Mouse (Mus musculus) liver (tissue): Measurements from ENCODE around the gene Ube2m.

Experiments
- DNase-seq: peaks from one replicate; pipeline ENCODE4 v3.0.0-alpha.2; 2020; ENCODE audit warnings: mixed read lengths

Ube2m gene

DNA sequence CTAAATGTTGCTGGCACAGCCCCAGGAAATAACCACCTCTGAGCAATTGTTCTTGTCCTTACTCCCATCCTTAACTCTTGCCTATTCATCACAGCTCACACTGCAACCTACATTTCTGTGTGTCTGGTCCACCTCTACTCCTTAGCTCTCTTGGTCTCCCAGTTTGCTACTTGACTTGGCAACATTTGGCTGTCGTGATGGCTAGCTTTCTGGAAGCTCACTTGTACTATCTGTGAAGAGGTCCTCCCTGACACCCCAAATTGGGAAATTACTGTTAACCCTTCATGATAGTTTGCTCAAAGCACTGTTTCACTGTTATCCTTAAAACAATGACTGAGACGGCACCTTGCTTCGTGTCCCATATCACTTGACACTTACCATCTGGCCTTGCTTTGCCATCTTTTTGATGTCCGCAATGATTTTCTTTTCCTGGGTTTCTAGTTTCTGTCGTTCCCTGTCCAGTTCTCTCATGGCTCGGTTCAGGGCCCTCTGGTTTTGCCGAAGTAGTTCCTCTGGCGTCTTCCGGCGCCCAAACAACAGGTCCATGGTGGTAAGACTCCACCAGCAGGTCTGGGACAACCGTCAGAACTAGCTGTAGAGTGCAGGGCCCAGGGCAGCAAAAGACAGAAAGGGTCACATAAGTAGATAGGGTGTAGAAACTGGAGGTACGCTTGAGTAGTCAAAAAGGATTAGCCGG, 4.5 kb downstream of the Ube2m start:
- no peak for DNase-seq

DNA sequence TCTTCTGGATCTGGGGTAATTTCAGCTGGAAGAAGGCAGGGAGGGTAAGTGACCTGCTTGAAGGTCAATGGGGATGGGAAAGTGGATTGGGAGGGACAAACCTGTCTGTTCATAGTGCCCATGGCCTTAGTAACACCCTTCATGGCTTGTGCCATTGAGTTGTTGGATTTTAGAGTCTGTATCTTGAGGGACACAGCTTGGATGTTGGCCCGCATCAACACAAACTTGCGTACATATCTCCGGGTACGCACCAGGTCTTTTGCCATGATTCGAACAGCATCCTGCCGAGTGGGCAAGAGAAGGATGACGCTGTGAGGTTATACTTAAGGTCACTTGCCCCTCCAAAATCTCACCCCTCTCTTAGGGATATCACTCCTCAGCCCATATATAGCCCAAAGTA, 5.5 kb downstream of the Ube2m start:
- DNase-seq = no peak

DNA sequence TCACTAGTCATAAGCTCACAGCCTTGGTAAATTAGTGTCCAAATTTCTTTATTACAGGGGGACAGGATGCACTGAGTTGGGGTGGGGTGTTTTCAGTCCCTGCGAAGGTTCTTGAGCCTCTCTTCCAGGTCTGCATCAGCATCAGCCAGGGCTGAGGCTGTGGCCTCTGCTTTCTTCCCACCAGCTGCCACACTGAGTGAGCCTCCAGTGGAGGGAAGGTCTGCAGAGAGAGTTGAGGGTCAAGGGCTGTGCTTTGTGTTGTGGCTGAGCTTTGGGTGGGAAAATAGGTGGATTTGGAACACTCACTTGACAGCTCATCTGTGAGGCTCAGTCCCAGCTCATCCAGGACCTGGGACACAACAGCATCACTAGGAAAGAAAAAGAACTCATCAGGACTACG, 6.1 kb downstream of the Ube2m start:
- no peak for DNase-seq

DNA sequence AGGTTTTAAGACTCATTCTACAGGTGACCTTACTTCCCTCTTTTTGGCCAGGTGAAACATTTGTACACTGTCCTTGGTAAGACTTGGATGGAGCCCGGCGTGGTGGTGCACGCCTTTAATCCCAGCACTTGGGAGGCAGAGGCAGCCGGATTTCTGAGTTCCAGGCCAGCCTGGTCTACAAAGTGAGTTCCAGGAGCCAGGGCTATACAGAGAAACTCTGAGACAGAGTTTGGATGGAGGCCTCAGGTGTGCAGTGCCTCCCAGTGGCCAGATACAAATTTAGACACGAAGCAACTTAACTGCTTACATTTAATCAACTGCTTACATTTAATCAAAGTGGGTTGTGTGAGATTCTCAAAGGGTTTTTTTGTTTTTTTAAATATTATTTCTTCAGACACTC, 7.0 kb downstream of the Ube2m start:
- DNase-seq = no peak

DNA sequence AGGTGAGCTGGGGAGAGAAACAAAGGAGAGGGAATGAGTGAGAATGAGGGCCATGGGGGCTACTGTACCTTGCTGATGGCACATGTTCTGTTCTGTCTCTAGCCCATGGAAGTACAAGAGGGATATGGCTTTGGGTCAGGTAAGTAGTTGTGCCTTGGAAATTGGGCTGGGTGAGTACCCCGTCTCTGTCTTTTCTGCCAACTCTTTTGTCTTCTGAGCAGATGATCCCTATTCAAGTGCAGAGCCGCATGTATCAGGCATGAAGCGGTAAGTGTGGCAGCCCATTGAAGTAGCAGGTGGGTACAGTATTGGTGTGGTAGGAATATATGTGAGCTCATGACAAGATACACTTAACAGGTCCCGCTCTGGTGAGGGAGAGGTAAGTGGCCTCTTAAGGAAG, 9.1 kb downstream of the Ube2m start:
- DNase-seq = no peak

DNA sequence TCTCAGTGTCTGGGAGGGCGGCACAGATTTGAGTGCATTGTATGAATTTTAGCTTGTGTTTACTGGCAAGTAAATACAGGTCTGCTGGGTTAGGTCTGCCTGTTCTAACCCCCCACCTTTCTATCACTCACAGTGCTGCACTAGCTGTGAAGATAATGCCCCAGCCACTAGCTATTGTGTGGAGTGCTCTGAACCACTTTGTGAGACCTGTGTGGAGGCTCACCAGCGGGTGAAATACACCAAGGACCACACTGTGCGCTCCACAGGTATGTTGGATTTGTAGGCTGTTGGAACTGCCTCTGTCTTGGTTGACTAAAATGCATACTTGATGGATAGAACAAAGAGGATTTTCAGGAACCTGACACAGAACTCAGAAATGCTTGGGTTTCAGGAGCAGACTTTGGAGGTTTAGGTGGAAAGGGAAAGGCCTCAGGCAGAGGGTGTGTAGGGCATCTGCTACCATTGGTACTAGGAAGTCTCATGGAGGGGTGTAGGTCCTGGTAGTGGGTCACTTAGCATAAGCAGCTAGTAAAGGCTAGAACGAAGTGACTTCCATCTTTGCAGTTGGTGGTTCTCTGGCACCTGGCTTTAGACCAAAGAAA, 12.5 kb downstream of the Ube2m start:
- no peak for DNase-seq

DNA sequence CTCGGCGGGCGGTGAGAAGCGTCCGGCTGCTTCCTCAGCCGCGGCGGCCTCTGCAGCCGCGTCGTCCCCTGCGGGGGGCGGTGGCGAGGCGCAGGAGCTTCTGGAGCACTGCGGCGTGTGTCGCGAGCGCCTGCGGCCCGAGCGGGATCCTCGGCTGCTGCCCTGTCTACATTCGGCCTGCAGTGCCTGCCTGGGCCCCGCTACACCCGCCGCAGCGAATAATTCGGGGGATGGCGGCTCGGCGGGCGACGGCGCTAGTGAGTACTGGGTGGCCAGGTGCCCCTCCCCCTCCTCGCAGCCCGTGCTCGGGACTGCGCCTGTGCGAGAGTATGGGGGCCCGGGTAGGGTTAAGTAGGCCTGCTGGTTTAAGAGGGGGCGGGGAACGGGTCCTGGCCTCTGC, 13.3 kb downstream of the Ube2m start:
- peak; percentile 83 for DNase-seq

DNA sequence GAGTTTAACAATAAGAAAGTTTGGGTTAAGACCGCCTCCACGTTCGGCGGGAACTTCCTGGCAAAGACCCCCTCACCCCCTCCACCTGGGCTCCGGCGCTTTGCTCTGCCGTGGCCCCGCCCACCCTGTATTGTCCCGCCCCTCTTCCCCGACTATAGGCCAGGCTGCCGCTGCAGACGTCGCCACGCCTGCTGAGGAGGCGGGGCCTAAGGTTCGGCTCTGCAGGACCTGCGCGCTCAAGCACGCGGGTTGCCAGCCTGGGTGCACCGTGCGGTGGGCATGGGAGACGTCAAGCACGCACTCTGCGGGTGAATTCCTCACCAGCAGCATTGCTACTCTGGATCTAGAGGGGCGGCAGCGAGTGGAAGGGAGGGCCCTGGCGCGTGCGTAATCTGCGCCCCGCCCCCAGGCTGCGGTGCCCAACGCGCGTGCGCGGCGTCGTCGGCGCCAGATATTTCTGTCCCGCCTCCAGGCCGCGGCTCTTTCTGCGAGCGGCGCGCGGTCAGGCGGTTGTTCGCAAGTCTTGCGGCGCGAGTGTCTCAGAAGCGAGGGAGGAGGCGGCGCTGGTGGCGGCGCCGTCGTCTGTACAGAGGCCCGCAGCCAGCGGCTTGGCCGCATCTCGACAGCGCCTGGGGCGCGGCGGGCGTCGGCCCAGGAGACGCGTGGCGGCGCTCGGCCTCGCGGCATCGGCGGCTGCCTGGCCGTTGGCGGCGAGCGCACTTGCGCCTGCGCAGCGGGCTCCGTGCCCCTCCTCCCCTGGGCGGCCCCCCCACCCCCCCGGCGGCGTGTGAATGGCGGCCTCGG, 13.9 kb downstream of the Ube2m start:
- peak; percentile 96 for DNase-seq

DNA sequence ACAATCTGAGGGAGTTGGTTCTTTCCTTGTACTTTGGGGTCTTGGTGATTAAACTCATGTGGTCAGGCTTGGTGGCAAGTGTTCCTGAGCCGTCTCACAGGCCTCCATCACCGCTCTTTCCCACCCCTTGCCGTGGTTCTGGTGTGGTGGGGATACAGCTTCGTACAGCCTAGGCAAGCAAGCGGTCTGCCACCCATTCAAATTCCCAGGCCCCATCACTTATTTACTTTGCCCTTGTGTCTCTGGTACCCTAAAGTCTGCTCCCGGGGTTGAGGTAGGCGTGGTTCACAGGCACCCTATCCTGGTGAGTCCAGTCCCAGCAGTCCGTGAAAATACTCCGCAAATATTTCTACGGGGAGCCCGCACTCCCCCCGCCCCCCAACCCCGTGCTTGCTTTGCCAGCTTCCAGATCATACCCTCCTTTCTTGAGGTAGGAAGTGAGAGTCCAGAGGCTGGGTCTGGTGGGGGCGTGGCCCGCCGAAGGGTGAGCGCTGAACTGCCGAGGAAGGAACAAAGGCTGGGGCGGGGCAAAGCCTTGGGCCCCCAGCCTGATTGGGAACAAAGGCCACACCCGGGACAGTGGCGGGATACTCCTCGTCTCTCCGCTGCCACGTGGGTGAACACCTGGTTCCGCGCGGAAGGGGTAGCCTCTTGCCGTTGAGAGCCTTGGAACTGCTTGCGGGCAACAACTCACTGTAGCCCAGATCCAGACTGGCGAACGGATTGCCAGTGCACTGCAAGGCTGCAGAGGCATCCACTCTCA, 15.1 kb downstream of the Ube2m start:
- DNase-seq = peak; percentile 85

DNA sequence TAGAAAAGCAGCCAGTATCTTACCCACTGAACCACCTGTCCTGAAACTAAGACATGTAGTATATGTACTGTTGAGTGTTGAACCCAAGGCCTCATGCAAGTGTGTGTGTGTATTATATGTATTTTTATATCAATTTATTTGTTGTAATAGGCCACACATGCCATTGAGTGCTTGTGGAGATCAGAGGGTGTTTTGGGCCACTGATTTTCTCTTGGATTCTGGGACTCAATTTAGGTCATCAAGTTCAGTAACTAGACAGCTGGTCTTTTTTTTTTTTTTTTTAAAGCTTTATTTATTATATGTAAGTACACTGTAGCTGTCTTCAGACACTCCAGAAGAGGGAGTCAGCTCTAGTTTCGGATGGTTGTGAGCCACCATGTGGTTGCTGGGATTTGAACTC, 22.9 kb downstream of the Ube2m start:
- DNase-seq = no peak

DNA sequence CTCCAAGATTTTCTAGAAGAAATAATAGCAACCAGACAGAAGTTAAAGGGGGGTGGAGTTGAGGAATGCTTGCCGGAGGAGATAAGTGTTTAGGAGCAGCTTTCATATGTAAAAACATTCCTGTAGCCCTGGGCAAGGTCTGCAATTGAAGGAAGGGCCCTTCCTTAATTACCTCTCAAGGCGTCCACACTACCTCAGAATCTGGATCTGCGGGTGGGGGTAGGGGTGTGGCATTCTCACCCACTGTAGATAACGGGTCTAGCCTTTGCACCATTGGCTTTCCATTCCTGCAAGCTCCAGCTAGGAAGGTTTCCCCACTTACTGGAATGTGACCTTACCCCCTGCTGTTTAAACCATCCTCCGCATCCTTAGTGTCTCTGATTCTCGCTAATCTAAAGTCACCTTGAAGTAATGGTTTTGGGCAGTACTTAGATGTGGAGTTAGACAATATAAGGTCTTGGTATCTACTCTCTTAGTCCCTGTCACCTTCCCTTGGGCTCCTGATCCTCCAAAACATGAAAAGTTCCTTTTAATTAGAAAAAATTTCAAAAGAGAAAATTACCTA, 23.7 kb downstream of the Ube2m start:
- DNase-seq = no peak

DNA sequence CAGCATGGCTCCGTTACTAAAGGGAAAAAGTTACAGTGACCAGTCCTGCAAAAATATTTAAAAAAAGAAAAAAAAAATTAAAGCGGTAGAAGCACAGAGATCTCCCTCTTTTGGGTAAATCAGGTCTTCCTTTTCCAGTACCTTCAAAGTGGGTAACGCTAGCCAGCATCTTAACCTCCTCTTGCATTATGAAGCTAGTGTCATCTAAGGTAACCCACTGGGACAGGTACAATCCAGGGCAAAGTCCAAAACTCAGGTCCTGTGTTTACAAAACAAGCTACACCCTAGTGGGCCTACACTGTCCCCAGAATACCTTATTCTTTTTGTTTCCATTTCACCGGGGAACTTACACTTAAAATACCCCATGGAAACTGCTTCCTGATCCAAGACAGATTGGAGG, 24.4 kb downstream of the Ube2m start:
- no peak for DNase-seq

DNA sequence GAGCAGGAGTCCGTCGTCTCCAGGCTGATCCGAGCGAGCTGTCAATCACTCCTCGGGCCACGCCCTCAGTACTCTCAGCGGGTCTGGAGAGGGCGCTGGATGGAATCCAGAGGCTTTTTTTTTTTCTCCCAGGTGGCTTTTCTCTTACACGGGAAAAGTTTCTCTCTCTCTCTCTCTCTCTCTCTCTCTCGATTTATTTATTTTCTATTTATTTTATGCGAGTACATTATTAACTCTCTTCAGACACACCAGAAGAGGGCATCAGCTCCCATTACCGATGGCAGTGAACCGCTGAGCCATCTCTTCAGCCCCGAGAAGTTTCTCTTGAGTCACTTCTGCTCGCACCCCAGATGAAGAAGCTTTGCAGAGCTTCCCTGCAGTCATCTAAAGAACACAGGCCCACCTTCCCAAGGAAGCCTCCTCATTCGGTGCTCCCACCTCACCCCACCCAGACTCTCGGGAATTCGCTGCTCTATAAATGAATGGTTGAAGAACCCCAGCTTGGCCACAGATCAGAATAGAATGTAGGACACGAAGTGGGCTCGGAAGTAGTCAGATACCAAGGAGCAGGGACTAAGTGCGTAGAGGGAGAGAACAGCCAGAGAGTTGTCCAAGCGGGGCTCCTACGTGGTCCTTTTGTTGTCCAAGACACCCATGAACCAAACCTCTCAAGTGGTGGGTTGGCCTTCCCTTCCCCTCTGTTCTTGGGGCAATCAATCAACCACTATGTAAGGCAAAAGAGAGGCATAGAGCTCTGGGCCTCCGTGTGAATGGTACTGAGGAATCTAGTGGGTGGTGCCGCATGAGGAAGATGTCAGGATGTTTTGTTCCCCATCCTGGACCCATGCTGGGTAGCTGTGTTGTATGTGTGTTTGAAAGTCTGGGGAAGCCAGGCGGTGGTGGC, 27.8 kb downstream of the Ube2m start, which contains the start of gene Zbtb45:
Gene Zbtb45 (minus strand): TSS at position 30 of the 904 bp plus-strand sequence.
- DNase-seq = no peak

DNA sequence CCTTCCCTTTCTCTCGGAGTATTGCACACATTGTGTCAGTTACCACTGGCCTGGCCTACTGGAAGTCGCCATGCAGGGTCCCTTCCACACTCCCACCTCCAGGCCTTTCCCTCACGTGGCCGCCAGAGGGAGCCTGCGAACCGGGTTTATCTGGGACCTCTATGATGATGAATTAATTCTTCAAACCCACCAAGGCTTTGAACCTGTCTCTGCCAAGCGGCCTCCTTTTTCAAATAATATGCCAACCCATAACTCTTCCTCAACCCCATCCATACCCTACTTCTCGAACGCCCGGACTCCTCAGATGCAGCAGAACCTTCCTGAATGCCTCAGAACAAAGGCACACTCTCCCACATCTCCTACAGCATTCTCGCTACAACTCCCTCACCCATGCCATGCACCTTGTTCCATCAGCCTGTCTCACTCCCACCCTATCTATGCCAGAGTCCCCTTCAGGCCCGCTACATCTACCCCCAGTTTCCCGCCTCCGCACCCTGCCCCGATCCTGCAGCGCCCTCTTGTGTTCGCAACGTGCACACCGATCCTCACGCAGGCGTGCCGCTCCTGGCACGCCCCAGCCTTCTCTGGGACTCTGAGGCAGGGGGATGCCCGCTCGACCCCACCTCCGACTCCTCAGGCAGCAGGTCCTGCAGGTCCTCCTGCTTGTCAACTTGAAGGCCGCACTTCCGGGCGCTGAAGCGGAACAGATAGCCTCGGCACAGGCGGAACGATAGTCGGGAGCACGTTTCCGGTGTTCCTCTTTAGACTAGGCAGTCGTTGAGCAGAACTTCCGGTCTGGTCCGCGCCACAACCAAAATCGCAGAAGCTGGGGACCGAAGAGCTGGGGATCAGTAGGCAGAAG, 28.7 kb downstream of the Ube2m start:
- peak; percentile 92 for DNase-seq

DNA sequence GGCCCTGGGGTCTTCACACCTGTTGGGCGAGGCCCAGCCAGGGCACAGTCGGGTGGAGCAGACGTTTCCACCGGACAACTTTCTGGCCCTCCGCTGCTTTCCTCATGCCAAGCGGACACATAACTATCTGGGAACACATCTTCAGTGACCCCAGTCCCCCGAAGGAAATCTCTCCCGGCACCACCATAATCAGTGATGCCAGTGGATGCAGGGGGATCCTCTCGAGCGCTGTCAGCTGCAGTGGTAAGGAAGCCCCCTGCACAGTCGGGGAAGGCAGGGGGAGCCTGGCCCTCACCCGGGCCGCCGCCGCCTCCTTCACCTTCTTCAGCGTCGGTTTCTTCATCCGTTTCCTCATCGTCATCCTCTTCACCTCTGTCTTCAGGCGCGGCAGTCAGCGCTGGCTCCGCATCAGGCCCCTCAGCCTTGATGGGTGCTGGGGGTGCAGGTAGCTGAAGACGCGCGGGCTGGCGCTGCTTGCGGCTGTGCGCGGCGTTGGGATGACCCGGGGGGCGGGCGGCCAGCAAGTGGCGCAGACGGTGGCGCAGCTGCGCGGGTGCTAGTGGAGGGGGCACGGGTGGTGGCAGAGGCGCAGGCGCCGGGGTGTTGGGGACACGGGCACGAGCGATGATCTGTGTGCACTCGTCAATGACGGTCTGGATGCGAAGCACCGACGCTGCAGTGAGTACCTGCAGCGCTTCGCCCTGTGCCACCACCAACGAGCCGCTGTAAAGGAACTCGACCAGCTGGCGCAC, 30.6 kb downstream of the Ube2m start:
- DNase-seq = no peak

DNA sequence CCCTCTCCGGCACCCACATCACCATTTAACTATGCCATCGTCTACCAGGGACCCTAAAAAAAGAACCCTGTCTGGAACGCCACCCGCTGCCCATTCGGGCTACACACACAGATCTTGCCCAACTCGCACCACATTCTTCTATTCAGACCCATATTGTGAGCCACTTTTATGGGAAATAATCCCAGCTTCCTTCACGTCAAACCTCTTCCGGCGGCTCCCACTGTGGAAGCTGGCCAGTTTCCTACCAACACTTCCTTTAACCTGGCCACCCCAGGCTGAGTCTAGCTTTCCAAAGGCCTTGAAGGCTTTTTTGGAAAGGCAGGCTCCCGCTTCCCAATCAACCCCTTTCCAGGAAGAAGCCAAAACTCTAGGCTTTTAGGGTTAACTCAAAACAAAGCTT, 31.5 kb downstream of the Ube2m start:
- DNase-seq = no peak

DNA sequence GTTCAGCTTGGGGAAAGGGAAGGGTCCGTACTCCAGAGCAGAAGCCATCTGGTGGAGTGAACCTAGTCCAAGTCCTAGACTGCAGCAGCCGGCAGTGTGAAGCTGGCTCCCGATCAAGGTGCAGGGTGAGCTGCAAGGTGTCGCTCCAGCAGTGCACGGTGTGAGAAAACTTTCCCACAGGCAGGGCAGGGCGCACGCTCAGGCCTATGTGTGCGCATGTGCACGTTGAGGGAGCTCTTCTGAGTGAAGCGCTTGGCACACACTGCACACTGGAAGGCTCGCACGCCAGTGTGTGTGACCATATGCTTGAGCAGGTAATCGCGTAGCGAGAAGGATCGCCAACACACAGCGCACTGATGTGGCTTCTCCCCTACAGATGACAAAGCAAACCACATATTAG, 32.1 kb downstream of the Ube2m start:
- no peak for DNase-seq

DNA sequence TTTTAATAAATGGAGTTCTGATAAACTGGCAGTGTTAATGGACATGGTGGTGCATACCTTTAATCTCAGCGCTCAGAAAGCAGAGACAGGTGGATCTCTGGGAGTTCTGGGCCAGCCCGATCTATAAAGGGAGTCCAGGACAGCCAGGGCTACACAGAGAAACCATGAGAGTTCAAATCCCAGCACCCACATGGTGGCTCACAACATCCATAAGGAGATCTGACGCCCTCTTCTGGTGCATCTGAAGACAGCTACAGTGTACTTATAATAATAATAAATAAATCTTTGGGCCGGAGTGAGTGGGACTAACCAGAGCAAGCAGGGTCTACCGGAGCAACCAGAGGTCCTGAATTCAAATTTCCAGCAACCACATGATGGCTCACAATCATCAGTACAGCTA, 34.7 kb downstream of the Ube2m start:
- DNase-seq = no peak

DNA sequence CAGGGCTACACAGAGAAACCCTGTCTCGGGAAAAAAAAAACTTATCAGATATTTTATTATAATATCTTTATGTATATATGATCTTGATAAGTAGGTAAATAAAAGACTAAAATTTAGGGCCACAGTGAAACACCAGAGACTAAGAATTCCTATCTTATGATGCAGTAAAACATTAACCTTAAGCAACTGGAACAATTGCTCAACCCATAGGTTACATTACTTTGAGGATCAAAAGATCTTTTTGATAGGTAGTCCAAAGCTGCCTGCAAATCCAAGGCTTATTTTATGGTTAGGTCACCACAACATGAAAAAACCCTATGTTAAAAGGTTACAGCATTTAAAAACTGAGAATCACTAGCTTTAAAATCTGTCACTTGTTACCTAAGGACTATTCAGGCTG, 36.5 kb downstream of the Ube2m start:
- no peak for DNase-seq

DNA sequence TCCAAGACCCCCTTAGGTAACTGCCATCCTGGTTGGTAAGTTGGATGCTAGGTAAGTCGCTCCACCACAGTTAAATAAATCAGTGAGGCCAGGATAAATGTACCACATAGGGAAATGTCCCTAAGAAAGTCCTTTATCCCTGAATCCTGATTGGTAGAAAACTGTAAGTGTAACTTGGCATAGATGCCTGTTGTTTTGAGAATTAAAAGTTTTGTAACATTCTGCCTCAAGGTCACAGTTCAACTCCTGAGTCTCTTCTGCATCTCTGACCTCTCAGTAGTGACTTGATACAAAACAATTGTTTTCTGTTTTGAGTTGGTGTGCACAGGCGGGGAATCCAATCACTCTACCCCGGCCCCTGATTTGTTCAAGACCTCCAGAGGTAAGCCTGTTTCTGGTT, 39.2 kb downstream of the Ube2m start, which contains the start of gene Trim28:
Gene Trim28 (plus strand): TSS at position 264 of the 400 bp plus-strand sequence.
- no peak for DNase-seq
